Mouse (Mus musculus) hindbrain, embryonic 13.5 days (tissue): ENCODE measurements around the gene Rsph1. TPM values are rescaled to one million over a fixed set of nuclear protein-coding genes. Genes with fewer than 3 reads are reported as not detected.

Source experiments
- polyA plus RNA-seq: library from polyadenylated mRNA; unstranded; fragments of >200 nt; fragmentation: Nextera tagmentation; extraction: Ambion mirVana; gene quantifications from 2 replicates; pipeline ENCODE4 v1.2.1, GENCODE M21; 2015

Rsph1 gene
- polyA plus RNA-seq, 1 experiment from 2014 or later = 9.0 TPM

Other genes starting within 250 kb of the Rsph1 start
- 19.3 and 21.5 TPM in 2 replicates for gene Abcg1, start 219.7 kb downstream of the Rsph1 start, polyA plus RNA-seq
- 3.5 and 3.9 TPM in 2 replicates for gene Tff3, start 147.7 kb downstream of the Rsph1 start, polyA plus RNA-seq
- gene Tff2, start 133.1 kb downstream of the Rsph1 start, polyA plus RNA-seq = not detected in 2 replicates
- not detected in 2 replicates for gene Tff1, start 112.1 kb downstream of the Rsph1 start, polyA plus RNA-seq
- gene Tmprss3, start 78.4 kb downstream of the Rsph1 start, polyA plus RNA-seq = 0.08 TPM in 1 of 2 replicates, not detected in the other
- gene Ubash3a, start 69.5 kb downstream of the Rsph1 start, polyA plus RNA-seq = 0.30 and 0.38 TPM in 2 replicates
- gene Slc37a1, start 9.4 kb upstream of the Rsph1 start, polyA plus RNA-seq = 13.2 and 15.5 TPM in 2 replicates
- 36.7 and 37.8 TPM in 2 replicates for gene Pde9a, start 108.8 kb upstream of the Rsph1 start, polyA plus RNA-seq
- gene Wdr4, start 242.6 kb upstream of the Rsph1 start, polyA plus RNA-seq = 33.2 and 38.5 TPM in 2 replicates
- 399 and 414 TPM in 2 replicates for gene Ndufv3, start 242.7 kb upstream of the Rsph1 start, polyA plus RNA-seq